Mouse (Mus musculus) kidney, postnatal 14 days (tissue): Measurements from ENCODE around the gene Ifit1bl1.
A peak's percentile ranks its signal among the peaks of the same experiment; 100 is the strongest.
"Not testable (repeated sequence)": the region's sequence is repeated elsewhere in the genome, so short reads cannot be mapped to it uniquely, and the experiment has no call there.

Experiments used
- DNase-seq: peaks from one replicate; pipeline ENCODE4 v3.0.0; 2022; ENCODE audit warnings: mixed read lengths

The Ifit1bl1 gene

GRCm38 (mm10) chr19:34601888-34602287, at the start of gene Ifit1bl1:
Gene Ifit1bl1, minus strand, starts transcription at chr19:34601956.
- DNase-seq = not testable (repeated sequence)

- DNase-seq = no peak
Observed at GRCm38 (mm10) chr19:34650997-34651396, 49.2 kb upstream of the Ifit1bl1 start.

- DNase-seq = no peak
Observed at GRCm38 (mm10) chr19:34650276-34650675, 48.5 kb upstream of the Ifit1bl1 start.

- peak; percentile 16 for DNase-seq
Observed at GRCm38 (mm10) chr19:34647630-34648029, 45.9 kb upstream of the Ifit1bl1 start.

- DNase-seq = no peak
Observed at GRCm38 (mm10) chr19:34642616-34643015, 40.9 kb upstream of the Ifit1bl1 start.

- DNase-seq = peak; percentile 8
Observed at GRCm38 (mm10) chr19:34640623-34641022, 38.9 kb upstream of the Ifit1bl1 start, which contains the start of the genes Ifit1bl2 and Ifit1. Gene Ifit1bl2, minus strand, starts transcription at chr19:34640743. Gene Ifit1, plus strand, starts transcription at chr19:34640871.

GRCm38 (mm10) chr19:34636933-34637557, 35.3 kb upstream of the Ifit1bl1 start:
- peak; percentile 75 for DNase-seq

GRCm38 (mm10) chr19:34633484-34633883, 31.7 kb upstream of the Ifit1bl1 start:
- no peak for DNase-seq

GRCm38 (mm10) chr19:34631487-34631886, 29.7 kb upstream of the Ifit1bl1 start:
- DNase-seq = no peak

- DNase-seq = no peak
Observed at GRCm38 (mm10) chr19:34627496-34627895, 25.7 kb upstream of the Ifit1bl1 start.

- no peak for DNase-seq
Observed at GRCm38 (mm10) chr19:34624663-34625062, 22.9 kb upstream of the Ifit1bl1 start.

- DNase-seq = no peak
Observed at GRCm38 (mm10) chr19:34623781-34624180, 22.0 kb upstream of the Ifit1bl1 start.

GRCm38 (mm10) chr19:34620871-34621270, 19.1 kb upstream of the Ifit1bl1 start:
- DNase-seq = no peak

- DNase-seq = not testable (repeated sequence)
Observed at GRCm38 (mm10) chr19:34612243-34613001, 10.7 kb upstream of the Ifit1bl1 start.

- DNase-seq = not testable (repeated sequence)
Observed at GRCm38 (mm10) chr19:34610118-34610517, 8.4 kb upstream of the Ifit1bl1 start.

GRCm38 (mm10) chr19:34607237-34608051, 5.7 kb upstream of the Ifit1bl1 start, which contains the start of gene Ifit3b:
Gene Ifit3b, plus strand, starts transcription at chr19:34607970.
- DNase-seq = peak; percentile 79

GRCm38 (mm10) chr19:34605472-34605871, 3.7 kb upstream of the Ifit1bl1 start:
- no peak for DNase-seq

- not testable (repeated sequence) for DNase-seq
Observed at GRCm38 (mm10) chr19:34599250-34599649, 2.5 kb downstream of the Ifit1bl1 start.

GRCm38 (mm10) chr19:34598341-34598740, 3.4 kb downstream of the Ifit1bl1 start:
- peak; percentile 70 for DNase-seq

GRCm38 (mm10) chr19:34596811-34597210, 4.9 kb downstream of the Ifit1bl1 start:
- DNase-seq = no peak

- not testable (repeated sequence) for DNase-seq
Observed at GRCm38 (mm10) chr19:34594523-34594922, 7.2 kb downstream of the Ifit1bl1 start.

GRCm38 (mm10) chr19:34593456-34593855, 8.3 kb downstream of the Ifit1bl1 start:
- no peak for DNase-seq

GRCm38 (mm10) chr19:34588959-34589358, 12.8 kb downstream of the Ifit1bl1 start:
- no peak for DNase-seq
